Mouse (Mus musculus): ENCODE results near the gene Spdl1. TPM values are rescaled to one million over a fixed set of nuclear protein-coding genes. Genes with fewer than 3 reads are reported as not detected.

The Spdl1 gene
- polyA plus RNA-seq, 1 experiment = 15.7 TPM

DNA sequence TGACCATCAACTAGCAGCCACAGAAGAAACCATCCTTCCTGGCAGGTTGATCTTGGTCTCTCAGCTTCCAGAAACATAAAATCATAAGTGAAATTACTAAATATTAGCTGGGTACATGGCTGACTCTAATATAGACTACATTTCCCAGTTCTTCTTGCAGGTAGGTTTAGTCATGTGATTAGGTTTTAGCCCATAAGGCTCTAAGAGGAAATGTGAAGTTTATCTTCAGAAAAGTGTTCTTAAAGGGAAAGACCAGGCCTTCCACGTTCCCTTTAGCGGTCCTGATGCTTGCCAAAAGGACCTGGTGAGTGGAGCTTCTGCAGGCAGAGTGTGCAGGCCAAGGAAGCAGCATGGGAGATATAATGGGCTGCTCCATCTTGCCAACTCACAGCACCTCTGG is 52.7 kb downstream of the Spdl1 start:
- H3K27ac ChIP-seq (ENCODE audit: insufficient read depth, low read depth, low read length) = no peak overlapping the region
- H3K4me3 ChIP-seq (ENCODE audit: insufficient read depth, low read length) = no peak overlapping the region
- no peak for TF ChIP-seq CTCF (IDR thresholded peaks at IDR 0.05; ENCODE audit: low read depth, low read length)
- no peak for TF ChIP-seq POLR2A (IDR thresholded peaks at IDR 0.05; ENCODE audit: borderline replicate concordance, low read depth, low read length)
- H3K4me1 ChIP-seq (ENCODE audit: control insufficient read depth, insufficient read depth, low read length) = peaks cover 65% of the 10 kb centered on the region

DNA sequence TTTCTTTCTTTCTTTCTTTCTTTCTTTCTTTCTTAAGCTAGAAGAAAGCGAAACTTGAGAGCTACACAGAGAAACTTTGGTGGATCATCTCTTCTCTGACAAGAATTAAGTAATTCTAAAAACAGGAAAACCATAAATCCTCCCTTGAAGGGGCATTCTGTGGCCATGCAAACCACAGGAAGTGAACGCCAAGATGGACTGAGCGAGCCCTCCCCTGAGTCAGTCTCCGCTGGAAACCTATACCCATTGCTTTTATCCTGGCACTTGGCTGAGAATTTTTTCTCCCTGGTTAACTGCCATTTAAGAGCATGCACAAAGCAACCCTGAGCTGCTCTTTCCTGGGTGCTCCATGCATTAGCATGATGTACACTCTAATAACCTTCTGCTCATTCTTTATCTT is 53.5 kb downstream of the Spdl1 start:
- Histone ChIP-seq H3K27ac (ENCODE audit: insufficient read depth, low read depth, low read length) (peak overlapping the region; percentile 42), H3K4me3 (ENCODE audit: insufficient read depth, low read length) (no peak overlapping the region), H3K4me1 (ENCODE audit: control insufficient read depth, insufficient read depth, low read length) (peaks cover 72% of the 10 kb centered on the region)
- TF ChIP-seq POLR2A (IDR thresholded peaks at IDR 0.05; ENCODE audit: borderline replicate concordance, low read depth, low read length) (no peak), CTCF (IDR thresholded peaks at IDR 0.05; ENCODE audit: low read depth, low read length) (no peak)

DNA sequence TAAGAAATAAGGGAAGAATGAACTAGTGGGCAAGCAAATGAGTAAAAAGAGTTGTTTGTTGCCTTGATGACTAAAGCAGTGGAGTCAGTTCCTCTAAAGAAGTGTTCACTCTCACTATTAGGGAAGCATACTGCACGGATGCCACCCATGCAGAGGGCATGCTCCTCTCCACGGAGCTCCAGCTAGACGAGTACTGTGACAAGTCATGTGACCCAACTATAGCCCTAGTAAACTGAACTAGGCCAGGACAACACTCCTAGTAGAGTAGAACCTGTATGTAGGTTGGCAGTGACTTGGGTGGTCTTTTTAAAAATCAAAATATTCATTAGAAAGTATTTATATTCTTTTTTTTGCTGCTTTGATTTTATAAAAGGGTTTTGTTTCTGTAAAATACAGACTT is 55.1 kb downstream of the Spdl1 start:
- Histone ChIP-seq H3K27ac (ENCODE audit: insufficient read depth, low read depth, low read length) (peak overlapping the region; percentile 69), H3K4me1 (ENCODE audit: control insufficient read depth, insufficient read depth, low read length) (peaks cover 79% of the 10 kb centered on the region), H3K4me3 (ENCODE audit: insufficient read depth, low read length) (no peak overlapping the region)
- TF ChIP-seq CTCF (IDR thresholded peaks at IDR 0.05; ENCODE audit: low read depth, low read length) = no peak
- TF ChIP-seq POLR2A (IDR thresholded peaks at IDR 0.05; ENCODE audit: borderline replicate concordance, low read depth, low read length) = no peak

DNA sequence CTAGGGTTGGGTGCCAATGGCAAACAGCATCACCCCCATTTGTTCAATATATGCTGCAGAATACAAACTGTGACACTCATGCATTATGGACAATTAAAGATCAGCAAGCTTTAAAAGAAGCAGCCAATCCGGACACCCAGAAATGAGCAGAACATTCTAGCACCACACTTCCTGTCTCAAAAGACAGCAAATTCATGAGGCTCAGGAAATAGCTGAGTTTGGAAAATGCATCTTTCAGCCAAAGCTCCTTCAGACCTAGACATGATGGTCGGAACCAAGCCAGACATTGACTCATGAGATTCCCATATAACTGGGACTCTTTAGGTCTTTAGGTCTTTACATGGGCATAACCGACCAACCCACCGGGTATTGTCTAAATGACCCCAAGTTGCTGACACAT is 55.9 kb downstream of the Spdl1 start:
- Histone ChIP-seq H3K4me3 (ENCODE audit: insufficient read depth, low read length) (no peak overlapping the region), H3K4me1 (ENCODE audit: control insufficient read depth, insufficient read depth, low read length) (peaks cover 84% of the 10 kb centered on the region), H3K27ac (ENCODE audit: insufficient read depth, low read depth, low read length) (peak overlapping the region; percentile 69)
- TF ChIP-seq POLR2A (IDR thresholded peaks at IDR 0.05; ENCODE audit: borderline replicate concordance, low read depth, low read length) (no peak), CTCF (IDR thresholded peaks at IDR 0.05; ENCODE audit: low read depth, low read length) (no peak)

DNA sequence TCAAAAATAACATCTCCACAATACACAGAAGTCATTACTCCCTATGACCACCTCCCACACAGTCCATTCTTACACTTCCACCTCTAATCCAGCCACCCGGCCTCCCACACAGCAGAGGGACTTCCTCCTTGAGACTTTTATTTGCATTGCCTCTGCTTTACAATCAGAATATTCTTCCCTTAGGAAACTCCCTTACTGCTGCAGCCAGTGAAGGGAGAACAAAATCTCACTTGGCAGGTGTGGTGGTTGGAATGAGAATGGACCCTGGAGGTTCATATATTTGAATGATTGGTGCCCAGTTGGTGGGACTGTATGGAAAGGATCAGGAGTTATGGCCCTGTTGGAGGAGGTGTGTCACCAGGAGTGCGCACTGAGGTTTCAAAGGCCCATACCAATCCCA is 57.4 kb downstream of the Spdl1 start:
- TF ChIP-seq CTCF (IDR thresholded peaks at IDR 0.05; ENCODE audit: low read depth, low read length) = no peak
- no peak for TF ChIP-seq POLR2A (IDR thresholded peaks at IDR 0.05; ENCODE audit: borderline replicate concordance, low read depth, low read length)
- Histone ChIP-seq H3K4me1 (ENCODE audit: control insufficient read depth, insufficient read depth, low read length) (peaks cover 82% of the 10 kb centered on the region), H3K27ac (ENCODE audit: insufficient read depth, low read depth, low read length) (peak overlapping the region; percentile 43), H3K4me3 (ENCODE audit: insufficient read depth, low read length) (no peak overlapping the region)

DNA sequence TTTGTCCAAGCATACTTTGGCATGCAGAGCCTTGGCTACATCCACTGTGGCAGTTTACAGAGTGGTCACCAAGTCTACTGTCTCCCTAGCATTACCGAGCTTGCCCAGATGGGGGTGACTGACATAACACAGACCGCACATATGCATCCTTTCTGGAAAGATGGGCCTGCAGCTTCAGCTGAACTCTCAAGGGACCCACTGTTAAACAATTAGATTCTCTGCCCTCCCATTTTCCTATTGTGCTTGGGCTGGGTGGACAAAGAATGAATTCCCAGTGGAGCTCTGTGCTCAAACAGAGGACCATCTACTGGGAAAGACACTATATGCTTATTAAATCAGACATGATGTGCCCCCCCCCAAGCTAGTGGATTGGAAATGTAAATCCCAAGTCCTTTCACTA is 58.8 kb downstream of the Spdl1 start:
- H3K4me1 ChIP-seq (ENCODE audit: control insufficient read depth, insufficient read depth, low read length) = peaks cover 84% of the 10 kb centered on the region
- no peak overlapping the region for H3K27ac ChIP-seq (ENCODE audit: insufficient read depth, low read depth, low read length)
- no peak overlapping the region for H3K4me3 ChIP-seq (ENCODE audit: insufficient read depth, low read length)
- TF ChIP-seq CTCF (IDR thresholded peaks at IDR 0.05; ENCODE audit: low read depth, low read length) (no peak), POLR2A (IDR thresholded peaks at IDR 0.05; ENCODE audit: borderline replicate concordance, low read depth, low read length) (no peak)

DNA sequence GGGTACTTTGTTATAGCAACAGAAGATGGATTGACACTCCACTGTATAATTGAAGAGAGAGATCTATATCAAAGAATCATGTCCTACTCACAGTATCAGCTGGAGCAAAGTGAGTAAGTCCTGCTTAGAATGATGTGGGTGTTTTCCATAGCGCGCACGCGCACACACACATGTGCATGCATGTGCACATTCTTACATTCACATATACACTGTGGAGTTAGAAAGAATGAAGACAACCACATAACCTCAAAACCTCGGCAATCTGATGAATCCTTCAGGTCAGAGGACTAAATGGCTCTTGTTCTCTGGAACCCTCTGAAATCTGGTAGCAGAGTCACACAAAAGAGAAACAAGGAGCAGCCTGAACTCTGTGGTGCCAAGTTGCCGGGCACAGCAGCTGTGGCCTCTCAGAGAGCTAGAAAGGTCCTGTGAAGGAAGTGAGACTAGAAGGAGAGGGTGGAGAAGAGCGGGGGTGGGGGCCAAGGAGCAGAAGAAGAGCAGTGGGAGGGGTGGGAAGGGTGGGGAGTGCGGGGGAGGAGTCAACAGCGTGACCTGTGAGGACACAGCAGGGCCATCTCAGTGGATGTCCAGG is 60.0 kb downstream of the Spdl1 start:
- TF ChIP-seq POLR2A (IDR thresholded peaks at IDR 0.05; ENCODE audit: borderline replicate concordance, low read depth, low read length) = no peak
- TF ChIP-seq CTCF (IDR thresholded peaks at IDR 0.05; ENCODE audit: low read depth, low read length) = no peak
- Histone ChIP-seq H3K4me3 (ENCODE audit: insufficient read depth, low read length) (peak overlapping the region; percentile 30), H3K27ac (ENCODE audit: insufficient read depth, low read depth, low read length) (peak overlapping the region; percentile 70), H3K4me1 (ENCODE audit: control insufficient read depth, insufficient read depth, low read length) (peaks cover 84% of the 10 kb centered on the region)

DNA sequence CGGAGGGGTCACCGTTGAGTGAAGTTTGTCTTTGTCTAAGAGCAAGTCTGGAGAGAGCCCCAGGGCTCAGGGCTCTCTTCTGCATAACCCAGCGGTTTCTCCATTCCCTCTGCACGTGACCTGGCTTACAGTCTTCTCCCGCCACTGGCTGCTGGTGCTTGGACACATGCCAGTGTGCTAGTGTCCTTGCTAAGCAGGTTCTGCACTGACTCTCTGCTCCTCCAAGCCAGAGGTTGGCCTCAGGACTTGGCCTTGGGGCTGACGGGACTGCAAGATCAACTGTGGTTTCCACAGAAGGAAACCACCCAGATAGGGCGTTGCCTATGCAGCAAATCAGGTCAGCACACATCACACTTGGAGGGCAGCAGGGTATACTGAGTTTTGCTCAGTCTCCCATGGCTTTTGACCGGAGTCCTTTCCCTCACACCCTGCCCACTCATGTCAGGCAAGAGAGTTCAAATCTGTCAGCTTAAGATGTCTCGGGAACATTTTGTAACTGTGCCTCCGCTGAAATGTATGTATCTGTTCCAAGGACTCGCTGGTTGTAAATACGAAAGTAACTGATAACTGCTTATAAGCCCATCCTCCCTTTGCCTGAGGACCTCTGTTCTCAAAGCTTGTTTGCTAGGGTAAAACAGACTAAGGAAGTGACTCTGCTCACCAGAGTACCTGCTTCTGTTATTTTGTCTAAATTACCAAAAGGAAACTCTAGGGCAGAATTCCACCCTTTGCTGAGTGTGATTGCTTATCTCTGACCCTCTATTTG is 62.0 kb downstream of the Spdl1 start:
- H3K4me1 ChIP-seq (ENCODE audit: control insufficient read depth, insufficient read depth, low read length) = peaks cover 76% of the 10 kb centered on the region
- peak overlapping the region; percentile 89 for H3K27ac ChIP-seq (ENCODE audit: insufficient read depth, low read depth, low read length)
- H3K4me3 ChIP-seq (ENCODE audit: insufficient read depth, low read length) = peak overlapping the region; percentile 38
- TF ChIP-seq CTCF (IDR thresholded peaks at IDR 0.05; ENCODE audit: low read depth, low read length) = no peak
- no peak for TF ChIP-seq POLR2A (IDR thresholded peaks at IDR 0.05; ENCODE audit: borderline replicate concordance, low read depth, low read length)

DNA sequence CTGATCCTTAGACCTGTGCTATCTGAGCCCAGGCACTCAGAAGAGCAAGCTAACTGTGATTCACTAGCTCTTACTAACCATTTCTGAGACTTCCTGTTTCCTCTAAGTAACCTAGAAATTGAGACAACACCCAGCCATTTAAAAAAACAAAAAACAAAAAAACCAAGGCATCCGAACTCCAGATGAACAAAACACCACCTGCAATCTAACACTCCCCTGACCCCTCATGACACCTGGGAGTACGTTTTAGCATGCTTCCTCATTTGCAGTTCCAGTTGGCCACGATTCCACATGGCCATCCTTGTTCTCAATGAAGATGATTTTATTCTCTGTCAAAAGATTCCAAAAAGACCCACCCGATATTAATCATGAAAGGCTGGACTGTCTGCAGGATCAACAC is 62.8 kb downstream of the Spdl1 start:
- peaks cover 74% of the 10 kb centered on the region for H3K4me1 ChIP-seq (ENCODE audit: control insufficient read depth, insufficient read depth, low read length)

DNA sequence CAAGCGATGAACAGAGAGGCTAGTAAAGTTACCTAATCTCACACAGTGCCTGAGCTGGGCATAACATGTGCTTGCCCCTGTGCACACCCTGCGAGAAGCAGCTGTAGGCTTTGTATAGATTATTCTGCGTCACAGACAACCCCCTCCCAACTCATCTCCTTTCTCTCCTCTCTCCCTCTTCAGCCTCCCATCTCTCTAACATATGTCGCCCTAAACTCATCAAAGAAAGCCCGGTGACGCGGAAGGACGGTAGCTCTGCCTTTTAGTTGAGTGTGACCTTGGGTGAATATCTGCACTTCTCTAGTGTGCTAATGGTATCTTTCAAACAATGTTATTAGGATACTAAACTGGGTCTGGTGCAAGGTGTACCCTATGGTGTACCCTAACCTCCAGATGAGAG is 63.5 kb downstream of the Spdl1 start:
- peak overlapping the region; percentile 89 for H3K27ac ChIP-seq (ENCODE audit: insufficient read depth, low read depth, low read length)
- TF ChIP-seq CTCF (IDR thresholded peaks at IDR 0.05; ENCODE audit: low read depth, low read length) (no peak), POLR2A (IDR thresholded peaks at IDR 0.05; ENCODE audit: borderline replicate concordance, low read depth, low read length) (no peak)
- peaks cover 71% of the 10 kb centered on the region for H3K4me1 ChIP-seq (ENCODE audit: control insufficient read depth, insufficient read depth, low read length)
- no peak overlapping the region for H3K4me3 ChIP-seq (ENCODE audit: insufficient read depth, low read length)

More for the DNA sequence above, 62.8 kb downstream of the Spdl1 start:
- Histone ChIP-seq H3K4me3 (ENCODE audit: insufficient read depth, low read length) (peak overlapping the region; percentile 21), H3K27ac (ENCODE audit: insufficient read depth, low read depth, low read length) (peak overlapping the region; percentile 89)
- no peak for TF ChIP-seq POLR2A (IDR thresholded peaks at IDR 0.05; ENCODE audit: borderline replicate concordance, low read depth, low read length)
- no peak for TF ChIP-seq CTCF (IDR thresholded peaks at IDR 0.05; ENCODE audit: low read depth, low read length)
